Mouse (Mus musculus) CH12.LX (cell line): ENCODE results near the gene Cog7. TPM values are rescaled to one million over a fixed set of nuclear protein-coding genes. Genes with fewer than 3 reads are reported as not detected.

Source experiments
- DNase-seq: peaks from one replicate; pipeline ENCODE4 v3.0.0-alpha.2; 2013; ENCODE audit errors: extremely low read depth
- H3K27ac ChIP-seq: 2 replicates; pipeline ENCODE4 v1.5.1; 2012; ENCODE audit warnings: low read depth, mild to moderate bottlenecking, control low read depth, moderate library complexity; ENCODE audit not compliant: insufficient read depth
- H3K27me3 ChIP-seq: replicated peaks from 2 replicates; pipeline ENCODE3; 2012; ENCODE audit warnings: inconsistent platforms
- H3K36me3 ChIP-seq, 2 experiments: replicated peaks in 1 of 2; 2 replicates each; pipeline versions ENCODE3 to v1.6.1; 2012; ENCODE audit warnings: inconsistent platforms in 1 of 2, low read length in 1 of 2, mild to moderate bottlenecking in 1 of 2, mixed read lengths in 1 of 2, moderate library complexity in 1 of 2; ENCODE audit not compliant: control insufficient read depth in 1 of 2, insufficient read depth in 1 of 2
- H3K4me1 ChIP-seq, 2 experiments: 2 replicates each; pipeline ENCODE4 v1.6.1; 2012; ENCODE audit warnings: inconsistent platforms in 1 of 2, moderate library complexity in 1 of 2; ENCODE audit not compliant: insufficient read depth in 2 of 2, control insufficient read depth in 1 of 2
- H3K4me2 ChIP-seq: 2 replicates; pipeline ENCODE4 v1.6.1; 2012; ENCODE audit warnings: low read depth, mild to moderate bottlenecking, control low read depth; ENCODE audit not compliant: poor library complexity, insufficient read depth, severe bottlenecking
- H3K4me3 ChIP-seq, 3 experiments: fragments of 150-350 bp in 1 of 3; sonication (generic) in 1 of 3; replicated peaks in 1 of 3; 2 replicates each; pipeline versions ENCODE3 to v1.5.1; 2011 to 2012; ENCODE audit warnings: low read depth in 2 of 3, low read length in 2 of 3, mild to moderate bottlenecking in 2 of 3, moderate library complexity in 2 of 3, control low read depth in 1 of 3, improper control_type of control experiment in 1 of 3, inconsistent platforms in 1 of 3, mixed read lengths in 1 of 3; ENCODE audit not compliant: poor library complexity in 1 of 3
- H3K79me2 ChIP-seq: replicated peaks from 2 replicates; pipeline ENCODE4 v1.6.1; 2012; ENCODE audit warnings: mild to moderate bottlenecking, moderate library complexity; ENCODE audit not compliant: control insufficient read depth, poor library complexity, insufficient read depth, severe bottlenecking; ENCODE audit errors: extremely low read depth
- H3K9ac ChIP-seq: 2 replicates; pipeline ENCODE4 v1.6.1; 2012; ENCODE audit warnings: low read depth, mild to moderate bottlenecking, control low read depth, moderate library complexity; ENCODE audit not compliant: insufficient read depth
- H3K9me3 ChIP-seq: replicated peaks from 2 replicates; pipeline ENCODE3; 2012; ENCODE audit warnings: low read length, inconsistent platforms, mixed read lengths
- CHD2 ChIP-seq: IDR thresholded peaks from 2 replicates; pipeline ENCODE4 v1.6.1; 2011; ENCODE audit warnings: low read length, improper control_type of control experiment
- ELF1 ChIP-seq: IDR thresholded peaks from 2 replicates; pipeline ENCODE4 v1.6.1; 2014; ENCODE audit warnings: low read depth, mild to moderate bottlenecking, inconsistent platforms, low read length, improper control_type of control experiment
- EP300 ChIP-seq: IDR thresholded peaks from 2 replicates; pipeline ENCODE4 v1.6.1; 2011; ENCODE audit warnings: low read length, improper control_type of control experiment
- JUN ChIP-seq: IDR thresholded peaks from 2 replicates; pipeline ENCODE4 v1.6.1; 2011; ENCODE audit warnings: low read depth, mild to moderate bottlenecking, low read length, improper control_type of control experiment, moderate library complexity; ENCODE audit not compliant: insufficient read depth
- MAX ChIP-seq: IDR thresholded peaks from 2 replicates; pipeline ENCODE4 v1.6.1; 2011; ENCODE audit warnings: low read length, improper control_type of control experiment
- MAZ ChIP-seq: IDR thresholded peaks from 2 replicates; pipeline ENCODE4 v1.6.1; 2012; ENCODE audit warnings: low read depth, mild to moderate bottlenecking, inconsistent platforms, low read length, improper control_type of control experiment, moderate library complexity
- MXI1 ChIP-seq: IDR thresholded peaks from 2 replicates; pipeline ENCODE4 v1.6.1; 2011; ENCODE audit warnings: mild to moderate bottlenecking, low read depth, low read length, improper control_type of control experiment
- MYC ChIP-seq: IDR thresholded peaks from 2 replicates; pipeline ENCODE4 v1.6.1; 2011; ENCODE audit warnings: low read depth, mild to moderate bottlenecking, improper control_type of control experiment, low read length
- PAX5 ChIP-seq: IDR thresholded peaks from 2 replicates; pipeline ENCODE4 v1.6.1; 2012; ENCODE audit warnings: low read length, inconsistent platforms, mixed read lengths
- RAD21 ChIP-seq: IDR thresholded peaks from 2 replicates; pipeline ENCODE4 v1.6.1; 2011; ENCODE audit warnings: low read depth, mild to moderate bottlenecking, low read length, improper control_type of control experiment, moderate library complexity
- RCOR1 ChIP-seq: conservative IDR thresholded peaks from 2 replicates; pipeline ENCODE4 v1.6.1; 2012; ENCODE audit warnings: low read depth, mild to moderate bottlenecking, inconsistent platforms, low read length, improper control_type of control experiment
- SIN3A ChIP-seq: IDR thresholded peaks from 2 replicates; pipeline ENCODE4 v1.6.1; 2012; ENCODE audit warnings: low read length, improper control_type of control experiment, inconsistent platforms
- SMC3 ChIP-seq: IDR thresholded peaks from 2 replicates; pipeline ENCODE4 v1.6.1; 2011; ENCODE audit warnings: low read depth, low read length, improper control_type of control experiment
- TBP ChIP-seq: conservative IDR thresholded peaks from 2 replicates; pipeline ENCODE4 v1.6.1; 2011; ENCODE audit warnings: low read depth, low read length, improper control_type of control experiment
- UBTF ChIP-seq: IDR thresholded peaks from 2 replicates; pipeline ENCODE4 v1.6.1; 2012; ENCODE audit warnings: low read depth, mild to moderate bottlenecking, inconsistent platforms, low read length, improper control_type of control experiment, moderate library complexity
- USF1 ChIP-seq: IDR thresholded peaks from 2 replicates; pipeline ENCODE4 v1.6.1; 2014; ENCODE audit warnings: low read depth, mild to moderate bottlenecking, inconsistent platforms, low read length, improper control_type of control experiment
- ZC3H11A ChIP-seq: IDR thresholded peaks from 2 replicates; pipeline ENCODE4 v1.6.1; 2012; ENCODE audit warnings: low read depth, mild to moderate bottlenecking, inconsistent platforms, low read length, improper control_type of control experiment
- dilution Hi-C: fragments of 300-500 bp; cut with MboI; formaldehyde crosslinking; loops from 2 replicates; pipeline ENCODE4 v1.14.3; 2020; ENCODE audit warnings: low sequenced_read_pairs; ENCODE audit not compliant: extremely low pct_unique_long_range_greater_than_20kb, extremely low pct_ligation_motif_present
- in situ Hi-C: fragments of 300-500 bp; cut with MboI; formaldehyde crosslinking; loops from 3 replicates; pipeline ENCODE4 v1.14.3; 2019; ENCODE audit warnings: low sequenced_read_pairs, low pct_ligation_motif_present, low pct_unique_long_range_greater_than_20kb, mixed read lengths
- polyA plus RNA-seq: library from polyadenylated mRNA; unstranded; fragments of >175 nt; gene quantifications from 2 replicates; pipeline ENCODE4 v1.2.1, GENCODE M21; 2012; ENCODE audit warnings: low read depth; ENCODE audit not compliant: insufficient read length
- total RNA-seq, 2 experiments: library from RNA; depleted of rRNA; stranded (reverse); fragments of 300-350 nt in 1 of 2; fragments of >200 nt in 1 of 2; gene quantifications; 2 replicates each; pipeline ENCODE4 v1.2.3; 2012 to 2014

Gene Cog7
- total and polyA plus RNA-seq, 3 experiments = 14.1 to 22.4 (median 22.2) TPM

GRCm38 (mm10) chr7:122015734-122016133 lies 34.2 kb upstream of the Cog7 start:
- no peak overlapping the region for H3K4me3 ChIP-seq
- peaks cover 3 to 36% of the 10 kb centered on the region in 2 experiments for H3K36me3 ChIP-seq
- H3K9me3 ChIP-seq = no peaks in the 10 kb centered on the region
- in situ Hi-C loops (no loop called here), dilution Hi-C loops (no loop called here)
- H3K27me3 ChIP-seq = no peaks in the 10 kb centered on the region
- no peak overlapping the region for H3K4me2 ChIP-seq
- no peak overlapping the region for H3K9ac ChIP-seq
- no peak overlapping the region for H3K27ac ChIP-seq
- no peak for DNase-seq
- TF ChIP-seq MAZ (no peak), RAD21 (no peak), MXI1 (no peak), RCOR1 (no peak), MAX (no peak), USF1 (no peak), TBP (no peak), SIN3A (no peak)
- peaks cover 4 to 54% of the 10 kb centered on the region in 2 experiments for H3K4me1 ChIP-seq
- no peaks in the 10 kb centered on the region for H3K79me2 ChIP-seq

GRCm38 (mm10) chr7:122015105-122015504 lies 33.6 kb upstream of the Cog7 start:
- no peaks in the 10 kb centered on the region for H3K9me3 ChIP-seq
- H3K27me3 ChIP-seq = no peaks in the 10 kb centered on the region
- no peak for DNase-seq
- H3K79me2 ChIP-seq = no peaks in the 10 kb centered on the region
- peaks cover 4 to 56% of the 10 kb centered on the region in 2 experiments for H3K4me1 ChIP-seq
- TF ChIP-seq ELF1 = no peak
- no peak overlapping the region for H3K27ac ChIP-seq
- no peak overlapping the region for H3K4me2 ChIP-seq
- peaks cover 8 to 42% of the 10 kb centered on the region in 2 experiments for H3K36me3 ChIP-seq
- dilution Hi-C loops (no loop called here), in situ Hi-C loops (no loop called here)
- no peak overlapping the region for H3K9ac ChIP-seq
- no peak overlapping the region for H3K4me3 ChIP-seq

- Histone ChIP-seq H3K27ac (no peak overlapping the region), H3K27me3 (no peaks in the 10 kb centered on the region), H3K4me1 (peaks cover 0 to 34% of the 10 kb centered on the region in 2 experiments; a peak in 2 of 4 replicates), H3K36me3 (peaks cover 15 to 61% of the 10 kb centered on the region in 2 experiments), H3K9ac (no peak overlapping the region), H3K9me3 (no peaks in the 10 kb centered on the region), H3K79me2 (no peaks in the 10 kb centered on the region), H3K4me2 (no peak overlapping the region), H3K4me3 (no peak overlapping the region)
- DNase-seq = no peak
- dilution Hi-C loops (no loop called here), in situ Hi-C loops (no loop called here)
- no peak for TF ChIP-seq SMC3
- TF ChIP-seq SIN3A = no peak
- TF ChIP-seq CHD2 = no peak
- TF ChIP-seq MYC = no peak
- no peak for TF ChIP-seq ZC3H11A
- no peak for TF ChIP-seq UBTF
- no peak for TF ChIP-seq TBP
- TF ChIP-seq JUN = no peak
- no peak for TF ChIP-seq EP300
- no peak for TF ChIP-seq PAX5
These were observed 31.4 kb upstream of the Cog7 start for GRCm38 (mm10) chr7:122012949-122013348.
